Mouse (Mus musculus) effector memory CD4-positive, alpha-beta T cell, adult 5 months (primary cell): Measurements from ENCODE around the gene Gm13212. TPM values are rescaled to one million over a fixed set of nuclear protein-coding genes. Genes with fewer than 3 reads are reported as not detected.

Experiments
- polyA plus RNA-seq: library from polyadenylated mRNA; unstranded; fragments of 100-300 nt; shearing (Covaris generic); gene quantifications from one replicate; pipeline ENCODE4 v1.2.1, GENCODE M21; 2017

Gene Gm13212
- 4.5 TPM for polyA plus RNA-seq

DNA sequence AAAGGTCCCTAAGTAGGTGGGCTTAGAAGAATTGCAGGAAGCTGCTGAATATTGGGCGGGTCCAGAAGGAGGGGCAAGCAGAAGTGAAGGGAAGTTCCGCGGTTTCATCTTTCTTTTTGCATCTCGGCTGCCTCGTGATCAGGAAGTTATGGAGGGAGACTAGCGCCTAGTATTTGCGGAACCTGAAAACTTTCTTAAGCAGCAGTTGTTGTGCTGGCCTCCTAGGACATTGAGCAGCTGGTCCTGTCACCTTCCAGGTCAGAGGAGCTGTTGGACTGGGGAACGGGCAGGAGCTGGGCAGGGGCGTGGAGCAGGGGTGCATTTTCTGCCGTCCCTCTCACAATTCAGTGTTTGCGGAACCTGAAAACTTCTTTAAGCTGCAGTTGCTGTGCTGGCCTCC lies at the start of gene Gm13212:
Gene Gm13212, plus strand, starts transcription at position 89 of the 400 bp plus-strand sequence.

DNA sequence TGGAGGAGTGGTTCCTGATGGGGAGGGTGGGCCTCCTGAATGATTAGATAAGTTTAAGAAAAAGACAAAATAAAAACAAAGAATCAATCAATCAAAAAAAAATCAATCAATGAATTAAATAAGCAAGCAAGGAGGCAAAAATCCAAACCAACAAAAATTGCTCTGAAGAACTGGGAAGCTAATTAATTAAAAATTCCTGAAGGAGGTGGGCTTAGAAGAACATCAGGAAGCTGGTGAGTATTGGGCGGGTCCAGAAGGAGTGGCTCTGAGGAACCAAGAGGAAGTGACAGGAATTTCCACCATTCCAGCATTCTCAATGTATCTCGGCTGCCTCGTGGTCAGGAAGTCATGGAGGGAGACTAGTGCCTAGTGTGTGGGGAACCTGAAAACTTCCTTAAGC lies 85.4 kb downstream of the Gm13212 start, which contains the start of gene Zfp980:
Gene Zfp980, plus strand, starts transcription at position 301 of the 400 bp plus-strand sequence.

Other genes starting within 250 kb of the Gm13212 start
- gene Zfp990, start 74.4 kb upstream of the Gm13212 start, polyA plus RNA-seq = 0.84 TPM
- gene Zfp980, start 85.5 kb downstream of the Gm13212 start, polyA plus RNA-seq = not detected